Mouse (Mus musculus): ENCODE results near the gene Gm49450.

DNA sequence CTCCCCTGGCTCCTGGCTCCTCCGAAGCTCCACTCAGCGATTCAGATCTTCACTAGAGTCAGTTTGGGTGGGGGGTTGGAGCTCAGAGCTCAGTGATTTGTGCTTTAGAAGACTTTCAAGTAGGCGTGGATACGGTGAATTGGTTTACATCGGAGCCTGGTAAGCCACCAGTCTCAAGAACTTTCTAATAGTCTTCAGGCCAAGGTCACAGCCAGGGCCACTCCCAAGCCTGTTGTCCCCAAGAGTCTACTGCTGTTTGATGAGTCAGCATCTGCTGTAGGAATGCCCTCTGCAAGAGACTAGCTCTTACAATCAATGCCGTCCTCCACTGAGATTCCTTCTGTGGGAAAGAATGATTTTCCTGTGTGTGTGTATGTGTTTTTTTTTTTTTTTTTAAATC lies 28.7 kb upstream of the Gm49450 start:
- TF ChIP-seq USF1 (IDR thresholded peaks at IDR 0.05; ENCODE audit: low read depth), result no peak
- no peak for TF ChIP-seq MAX (IDR thresholded peaks at IDR 0.05)
- no peak for TF ChIP-seq CTCF (IDR thresholded peaks at IDR 0.05; ENCODE audit: control insufficient read depth, insufficient read depth, insufficient read length)
